Mouse (Mus musculus) heart, postnatal 0 days (tissue): Measurements from ENCODE around the gene Unk.

ENCODE experiments used
- CTCF ChIP-seq: IDR thresholded peaks from 2 replicates; pipeline ENCODE4 v1.5.1; 2016; ENCODE audit warnings: antibody characterized with exemption, control low read depth, low read depth
- EP300 ChIP-seq: IDR thresholded peaks from 2 replicates; pipeline ENCODE4 v1.6.1; 2016; ENCODE audit warnings: antibody characterized with exemption, low read depth

- no peak for TF ChIP-seq CTCF
- TF ChIP-seq EP300, result no peak
These were observed 53.1 kb downstream of the Unk start for GRCm38 (mm10) chr11:116083096-116083672.
